Mouse (Mus musculus): ENCODE results near the gene Klhl10. TPM values are rescaled to one million over a fixed set of nuclear protein-coding genes. Genes with fewer than 3 reads are reported as not detected.

Klhl10 gene
- polyA plus RNA-seq, 1 experiment from 2014 or later = 0.43 TPM

DNA sequence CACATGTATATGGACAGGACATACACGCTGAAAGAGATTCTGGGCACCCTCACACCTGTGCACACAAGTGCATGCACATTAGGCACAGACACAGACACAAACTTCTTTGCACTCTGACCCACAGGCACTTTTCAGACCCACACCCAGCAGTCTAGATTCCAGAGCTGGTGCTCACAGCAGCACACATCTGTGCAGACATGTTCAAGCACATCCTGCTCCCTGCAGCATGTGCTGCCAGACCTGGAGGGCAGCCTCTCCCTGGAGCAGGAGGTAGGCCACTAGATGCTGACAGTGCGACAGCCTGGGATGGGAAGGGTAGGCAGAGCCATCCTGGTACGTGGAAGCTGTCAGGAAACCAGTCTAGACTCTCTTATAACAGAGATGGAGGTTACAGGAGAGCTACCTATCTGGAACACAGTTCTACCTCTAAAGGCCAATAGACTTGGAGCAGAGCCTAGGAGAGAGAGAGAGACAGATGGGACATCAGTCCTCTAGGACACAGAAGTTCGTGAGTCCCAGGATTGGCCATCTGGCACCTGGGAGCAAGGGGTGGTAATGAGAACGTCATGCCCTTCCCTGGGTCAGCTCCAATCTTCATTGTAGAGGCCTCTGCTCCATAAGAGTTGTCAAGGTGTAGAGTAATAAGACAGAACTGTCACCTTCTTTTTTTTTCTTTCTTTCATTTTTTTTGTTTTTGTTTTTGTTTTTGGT is 34.6 kb upstream of the Klhl10 start:
- Histone ChIP-seq H3K4me1 (ENCODE audit: insufficient read depth, low read depth, low read length) (peaks cover 7% of the 10 kb centered on the region; the same call in 1 of the 2 replicates), H3K9ac (replicated peaks; ENCODE audit: low read depth) (no peak overlapping the region), H3K4me2 (replicated peaks; ENCODE audit: low read depth, low read length) (no peak overlapping the region), H3K27ac (ENCODE audit: low read length) (no peak overlapping the region), H3K27me3 (replicated peaks; ENCODE audit: insufficient read depth, low read length) (no peaks in the 10 kb centered on the region), H3K4me3 (ENCODE audit: low read depth, low read length) (no peak overlapping the region), H3K9me3 (ENCODE audit: low read length) (no peaks in the 10 kb centered on the region), H3K36me3 (ENCODE audit: insufficient read depth, low read length) (peaks cover 5% of the 10 kb centered on the region; the same call in 1 of the 2 replicates)
- WGBS = 86% methylated on average over 5 of the region's 5 CpGs
- TF ChIP-seq CTCF (IDR thresholded peaks at IDR 0.05) (no peak), EP300 (IDR thresholded peaks at IDR 0.05) (no peak)
- DNase-seq (ENCODE audit: low spot score) (no peak), ATAC-seq (no peak)

- Histone ChIP-seq H3K9me3 (ENCODE audit: low read length) (no peaks in the 10 kb centered on the region), H3K27me3 (replicated peaks; ENCODE audit: insufficient read depth, low read length) (no peaks in the 10 kb centered on the region), H3K27ac (ENCODE audit: low read length) (no peak overlapping the region), H3K9ac (replicated peaks; ENCODE audit: low read depth) (no peak overlapping the region), H3K36me3 (ENCODE audit: insufficient read depth, low read length) (peaks cover 5% of the 10 kb centered on the region; the same call in 1 of the 2 replicates), H3K4me1 (ENCODE audit: insufficient read depth, low read depth, low read length) (peaks cover 7% of the 10 kb centered on the region), H3K4me2 (replicated peaks; ENCODE audit: low read depth, low read length) (no peak overlapping the region), H3K4me3 (ENCODE audit: low read depth, low read length) (no peak overlapping the region)
- DNase-seq (ENCODE audit: low spot score) (peak; percentile 92), ATAC-seq (peak; percentile 52; the same call in 1 of the 2 replicates)
- WGBS = 37% methylated on average over 10 of the region's 10 CpGs
- TF ChIP-seq CTCF (IDR thresholded peaks at IDR 0.05) = peak; percentile 92
- no peak for TF ChIP-seq EP300 (IDR thresholded peaks at IDR 0.05)
Measured at GRCm38 (mm10) chr11:100408076-100408834, 33.5 kb upstream of the Klhl10 start.

DNA sequence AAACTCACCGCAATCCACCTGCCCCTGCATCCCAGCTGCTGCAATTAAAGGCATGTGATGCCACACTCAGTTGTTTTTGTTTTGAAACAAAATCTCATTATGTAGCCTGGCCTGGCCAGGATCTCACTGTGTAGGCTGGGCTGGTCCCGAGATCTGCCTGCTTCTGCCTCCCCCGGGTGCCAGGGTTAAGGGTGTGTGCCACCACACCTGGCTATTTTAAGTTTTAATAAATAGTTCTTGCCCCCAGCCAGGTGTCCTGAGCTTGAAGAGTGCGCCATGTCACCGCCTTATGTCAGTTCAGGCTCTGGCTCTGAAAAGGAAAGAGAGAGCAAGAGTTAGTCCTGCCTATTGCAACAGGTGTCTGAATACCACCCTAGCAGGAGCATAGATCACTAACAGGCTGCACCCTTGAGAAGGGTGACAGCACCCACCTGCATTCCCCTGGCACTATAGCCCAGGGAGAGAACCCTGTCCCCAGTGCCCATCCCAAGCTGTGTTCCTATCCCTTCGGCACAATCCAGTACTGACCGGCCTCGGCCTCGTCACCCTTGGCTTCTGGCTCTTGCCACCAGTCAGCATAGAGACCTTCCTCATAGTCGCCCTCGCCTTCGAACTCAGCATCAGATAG is 32.8 kb upstream of the Klhl10 start:
- H3K9ac ChIP-seq (replicated peaks; ENCODE audit: low read depth) = no peak overlapping the region
- 94% methylated on average over 12 of the region's 12 CpGs for WGBS
- peaks cover 10% of the 10 kb centered on the region for H3K4me1 ChIP-seq (ENCODE audit: insufficient read depth, low read depth, low read length)

GRCm38 (mm10) chr11:100409686-100410085 is 32.0 kb upstream of the Klhl10 start:
- 70% methylated on average over 3 of the region's 3 CpGs for WGBS
- no peak overlapping the region for H3K4me2 ChIP-seq (replicated peaks; ENCODE audit: low read depth, low read length)
- no peaks in the 10 kb centered on the region for H3K27me3 ChIP-seq (replicated peaks; ENCODE audit: insufficient read depth, low read length)
- H3K9ac ChIP-seq (replicated peaks; ENCODE audit: low read depth) = no peak overlapping the region
- DNase-seq (ENCODE audit: low spot score) (no peak), ATAC-seq (no peak)
- peaks cover 5% of the 10 kb centered on the region; the same call in 1 of the 2 replicates for H3K36me3 ChIP-seq (ENCODE audit: insufficient read depth, low read length)
- no peak overlapping the region for H3K4me3 ChIP-seq (ENCODE audit: low read depth, low read length)
- H3K9me3 ChIP-seq (ENCODE audit: low read length) = no peaks in the 10 kb centered on the region
- peaks cover 10% of the 10 kb centered on the region for H3K4me1 ChIP-seq (ENCODE audit: insufficient read depth, low read depth, low read length)
- no peak overlapping the region for H3K27ac ChIP-seq (ENCODE audit: low read length)
- TF ChIP-seq CTCF (IDR thresholded peaks at IDR 0.05) = no peak
- no peak for TF ChIP-seq EP300 (IDR thresholded peaks at IDR 0.05)

More for the DNA sequence above, 32.8 kb upstream of the Klhl10 start:
- Histone ChIP-seq H3K4me3 (ENCODE audit: low read depth, low read length) (no peak overlapping the region), H3K4me2 (replicated peaks; ENCODE audit: low read depth, low read length) (no peak overlapping the region), H3K27ac (ENCODE audit: low read length) (no peak overlapping the region), H3K27me3 (replicated peaks; ENCODE audit: insufficient read depth, low read length) (no peaks in the 10 kb centered on the region), H3K36me3 (ENCODE audit: insufficient read depth, low read length) (peaks cover 5% of the 10 kb centered on the region; the same call in 1 of the 2 replicates), H3K9me3 (ENCODE audit: low read length) (no peaks in the 10 kb centered on the region)
- TF ChIP-seq CTCF (IDR thresholded peaks at IDR 0.05) (no peak), EP300 (IDR thresholded peaks at IDR 0.05) (no peak)
- ATAC-seq = no peak
- no peak for DNase-seq (ENCODE audit: low spot score)

GRCm38 (mm10) chr11:100411736-100412135 is 30.0 kb upstream of the Klhl10 start:
- H3K9me3 ChIP-seq (ENCODE audit: low read length) = no peaks in the 10 kb centered on the region
- ATAC-seq (no peak), DNase-seq (ENCODE audit: low spot score) (no peak)
- no peak for TF ChIP-seq CTCF (IDR thresholded peaks at IDR 0.05)
- no peak for TF ChIP-seq EP300 (IDR thresholded peaks at IDR 0.05)
- no peaks in the 10 kb centered on the region for H3K27me3 ChIP-seq (replicated peaks; ENCODE audit: insufficient read depth, low read length)
- peaks cover 5% of the 10 kb centered on the region; the same call in 1 of the 2 replicates for H3K36me3 ChIP-seq (ENCODE audit: insufficient read depth, low read length)
- no peak overlapping the region for H3K4me3 ChIP-seq (ENCODE audit: low read depth, low read length)
- H3K4me1 ChIP-seq (ENCODE audit: insufficient read depth, low read depth, low read length) = peaks cover 20% of the 10 kb centered on the region
- no peak overlapping the region for H3K27ac ChIP-seq (ENCODE audit: low read length)
- H3K9ac ChIP-seq (replicated peaks; ENCODE audit: low read depth) = no peak overlapping the region
- 65% methylated on average over 11 of the region's 11 CpGs for WGBS
- H3K4me2 ChIP-seq (replicated peaks; ENCODE audit: low read depth, low read length) = no peak overlapping the region; the same call in 1 of the 2 replicates

- Histone ChIP-seq H3K9me3 (ENCODE audit: low read length) (no peaks in the 10 kb centered on the region), H3K4me3 (ENCODE audit: low read depth, low read length) (peak overlapping the region; percentile 52), H3K27me3 (replicated peaks; ENCODE audit: insufficient read depth, low read length) (no peaks in the 10 kb centered on the region), H3K9ac (replicated peaks; ENCODE audit: low read depth) (peak overlapping the region; percentile 39), H3K36me3 (ENCODE audit: insufficient read depth, low read length) (peaks cover 5% of the 10 kb centered on the region; the same call in 1 of the 2 replicates), H3K4me1 (ENCODE audit: insufficient read depth, low read depth, low read length) (peaks cover 20% of the 10 kb centered on the region), H3K4me2 (replicated peaks; ENCODE audit: low read depth, low read length) (peak overlapping the region; percentile 61), H3K27ac (ENCODE audit: low read length) (peak overlapping the region; percentile 94; the same call in 1 of the 2 replicates)
- TF ChIP-seq EP300 (IDR thresholded peaks at IDR 0.05) (no peak), CTCF (IDR thresholded peaks at IDR 0.05) (no peak)
- ATAC-seq = no peak
- no peak for DNase-seq (ENCODE audit: low spot score)
- 44% methylated on average over 11 of the region's 11 CpGs for WGBS
Measured at GRCm38 (mm10) chr11:100413541-100413940, 28.2 kb upstream of the Klhl10 start.
